Mouse (Mus musculus) cerebellum, adult 2 months (tissue): ENCODE data around the gene 6030452D12Rik.

Source experiments
- CTCF ChIP-seq: fragments of 200-500 bp; IDR thresholded peaks from 2 replicates; pipeline ENCODE4 v1.5.1; 2011; ENCODE audit warnings: low read depth, mild to moderate bottlenecking, control low read depth, low read length, moderate library complexity, borderline replicate concordance; ENCODE audit not compliant: insufficient read depth
- POLR2A ChIP-seq: fragments of 200-500 bp; IDR thresholded peaks from 2 replicates; pipeline ENCODE4 v1.6.1; 2011; ENCODE audit warnings: low read length, control low read depth, borderline replicate concordance; ENCODE audit not compliant: insufficient read depth

DNA sequence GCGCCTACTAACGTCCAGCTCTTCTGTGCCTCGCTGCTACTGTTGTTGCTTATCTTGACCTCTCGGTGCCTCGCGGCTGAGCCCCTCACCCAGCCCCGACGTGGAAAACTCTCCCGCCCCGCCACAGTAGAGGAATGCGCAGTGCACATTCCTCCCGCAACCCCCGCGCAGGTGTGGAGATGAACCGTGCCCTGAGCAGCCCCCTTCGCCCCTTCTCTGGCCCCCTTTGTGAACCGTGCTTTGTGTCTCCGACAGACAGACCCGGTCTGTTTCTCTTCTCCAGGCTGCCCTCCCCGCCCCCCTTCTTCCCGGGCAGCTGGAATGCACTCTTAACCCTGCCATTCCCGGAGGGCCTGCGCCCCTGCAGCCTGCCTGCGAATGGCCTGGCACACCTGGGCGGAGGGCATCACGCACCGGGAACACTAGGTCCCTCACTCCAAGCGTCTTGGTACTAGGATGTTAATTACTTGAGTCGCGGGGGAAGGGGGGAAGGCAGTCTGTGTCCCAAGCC is 11.3 kb downstream of the 6030452D12Rik start:
- TF ChIP-seq CTCF (no peak), POLR2A (no peak)
